Mouse (Mus musculus) stomach, embryonic 14.5 days (tissue): Measurements from ENCODE around the gene Slc10a7. TPM values are rescaled to one million over a fixed set of nuclear protein-coding genes. Genes with fewer than 3 reads are reported as not detected.

Experiments
- ATAC-seq: fragments of 200-750 bp; cut with Nextera tagmentation; 2 replicates; pipeline ENCODE4 v1.8.0; 2017; ENCODE audit warnings: low read depth, moderate TSS enrichment; ENCODE audit not compliant: insufficient number of reproducible peaks, insufficient read depth, low FRiP score
- H3K27ac ChIP-seq: fragments of 300-500 bp; sonication (generic); 2 replicates; pipeline ENCODE4 v1.5.1; 2014; ENCODE audit warnings: mild to moderate bottlenecking, low read length, moderate library complexity, mixed read lengths
- H3K27me3 ChIP-seq: fragments of 300-500 bp; sonication (generic); 2 replicates; pipeline ENCODE4 v1.6.1; 2014; ENCODE audit warnings: low read length, control low read depth, mixed read lengths; ENCODE audit not compliant: control insufficient read depth, insufficient read depth
- H3K36me3 ChIP-seq: fragments of 300-500 bp; sonication (generic); 2 replicates; pipeline ENCODE4 v1.6.1; 2014; ENCODE audit warnings: mild to moderate bottlenecking, control low read depth, low read length, moderate library complexity, mixed read lengths; ENCODE audit not compliant: control insufficient read depth, insufficient read depth
- H3K4me1 ChIP-seq: fragments of 300-500 bp; sonication (generic); 2 replicates; pipeline ENCODE4 v1.6.1; 2014; ENCODE audit warnings: low read length, control low read depth, mixed read lengths; ENCODE audit not compliant: control insufficient read depth, insufficient read depth
- H3K4me2 ChIP-seq: fragments of 300-500 bp; sonication (generic); replicated peaks from 2 replicates; pipeline ENCODE4 v1.6.1; 2014; ENCODE audit warnings: low read depth, low read length, control low read depth
- H3K4me3 ChIP-seq: fragments of 300-500 bp; sonication (generic); 2 replicates; pipeline ENCODE4 v1.5.1; 2014; ENCODE audit warnings: low read depth, low read length, control low read depth
- H3K9ac ChIP-seq: fragments of 300-500 bp; sonication (generic); replicated peaks from 2 replicates; pipeline ENCODE4 v1.6.1; 2014; ENCODE audit warnings: low read depth, mild to moderate bottlenecking, control low read depth, low read length, moderate library complexity, mixed read lengths
- H3K9me3 ChIP-seq: fragments of 300-500 bp; sonication (generic); 2 replicates; pipeline ENCODE4 v1.6.1; 2016; ENCODE audit warnings: low read depth, low read length, control low read depth; ENCODE audit not compliant: control insufficient read depth
- WGBS: fragments of 180-500 bp; shearing (Covaris S2); extraction: QIAGEN DNeasy Blood & Tissue Kit; methylation state at CpG from one replicate; pipeline ENCODE4 v1.1.7; 2014; 5-methylcytosine and 5-hydroxymethylcytosine counted together
- polyA plus RNA-seq: library from polyadenylated mRNA; unstranded; fragments of >200 nt; fragmentation: Nextera tagmentation; extraction: Ambion mirVana; gene quantifications from 2 replicates; pipeline ENCODE4 v1.2.1, GENCODE M21; 2014

Slc10a7 gene
- polyA plus RNA-seq, 1 experiment from 2014 or later: 14.6 TPM

- H3K9ac ChIP-seq: no peak overlapping the region
- no peak overlapping the region for H3K27ac ChIP-seq
- no peak overlapping the region for H3K4me2 ChIP-seq
- H3K9me3 ChIP-seq: no peaks in the 10 kb centered on the region
- 91% methylated on average over 4 of the region's 4 CpGs for whole genome bisulfite sequencing
- H3K4me1 ChIP-seq: no peaks in the 10 kb centered on the region
- H3K27me3 ChIP-seq: no peaks in the 10 kb centered on the region
- H3K36me3 ChIP-seq: no peaks in the 10 kb centered on the region
- ATAC-seq: no peak
- no peak overlapping the region for H3K4me3 ChIP-seq
These were observed 46.7 kb downstream of the Slc10a7 start for GRCm38 (mm10) chr8:78555817-78556216.

DNA sequence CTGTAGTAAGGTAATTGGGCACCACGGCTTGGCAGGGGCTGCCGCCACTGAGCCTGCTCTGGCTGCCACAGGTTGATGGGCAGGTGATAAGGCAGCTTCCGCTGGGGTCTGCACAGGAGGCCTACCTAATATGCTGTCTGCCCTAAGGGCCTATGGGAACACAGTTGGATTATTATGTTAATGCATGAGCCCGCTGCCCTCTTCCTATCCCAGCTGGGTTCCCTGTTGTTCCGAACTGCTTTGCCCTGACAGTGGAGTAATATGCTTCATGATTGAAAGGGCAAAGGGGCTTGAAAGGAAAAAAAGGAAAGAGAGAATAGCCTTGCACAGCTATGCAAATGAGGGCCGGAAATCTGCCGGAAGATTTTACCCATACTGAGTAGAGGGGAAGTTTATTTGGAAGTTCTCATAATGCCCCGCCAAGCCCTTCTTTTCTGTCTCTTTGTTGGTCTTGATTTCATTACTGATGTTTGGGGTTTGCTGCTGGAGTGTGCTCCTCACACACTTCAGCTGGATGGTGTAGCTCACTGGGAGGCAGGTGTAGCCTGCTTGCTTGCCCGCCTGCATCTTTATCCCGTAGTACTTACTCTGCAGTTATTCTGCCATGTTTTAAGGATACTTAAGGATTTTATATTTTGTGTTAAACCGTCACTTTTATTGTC lies 47.8 kb downstream of the Slc10a7 start:
- Histone ChIP-seq H3K27ac (no peak overlapping the region), H3K4me1 (no peaks in the 10 kb centered on the region), H3K36me3 (no peaks in the 10 kb centered on the region), H3K27me3 (no peaks in the 10 kb centered on the region), H3K9me3 (no peaks in the 10 kb centered on the region), H3K4me2 (no peak overlapping the region), H3K9ac (no peak overlapping the region), H3K4me3 (no peak overlapping the region)
- no peak for ATAC-seq
- WGBS: 79% methylated on average over 11 of the region's 11 CpGs

DNA sequence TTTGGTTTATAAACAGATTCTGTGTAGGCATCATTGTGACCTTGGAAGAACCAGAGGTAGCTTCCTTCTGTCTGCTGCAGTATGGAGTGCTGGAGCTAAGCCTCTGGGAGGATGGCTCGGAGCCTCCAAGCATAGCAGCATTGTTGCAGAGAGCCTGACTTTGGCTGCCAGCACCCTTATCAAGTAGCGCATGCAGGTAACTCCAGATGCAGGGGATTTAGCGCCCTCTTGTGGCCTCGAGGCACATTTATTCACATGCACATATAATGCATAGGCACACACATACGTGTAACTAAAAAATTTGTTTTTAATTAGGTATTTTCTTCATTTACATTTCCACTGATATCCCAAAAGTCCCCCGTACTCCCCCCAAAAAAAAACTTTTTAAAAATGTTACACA lies 52.5 kb downstream of the Slc10a7 start:
- no peaks in the 10 kb centered on the region for H3K4me1 ChIP-seq
- H3K27ac ChIP-seq: no peak overlapping the region
- 89% methylated on average over 6 of the region's 6 CpGs for WGBS
- H3K9me3 ChIP-seq: no peaks in the 10 kb centered on the region
- H3K4me3 ChIP-seq: no peak overlapping the region
- H3K27me3 ChIP-seq: no peaks in the 10 kb centered on the region
- H3K36me3 ChIP-seq: no peaks in the 10 kb centered on the region
- no peak for ATAC-seq
- H3K9ac ChIP-seq: no peak overlapping the region
- H3K4me2 ChIP-seq: no peak overlapping the region

DNA sequence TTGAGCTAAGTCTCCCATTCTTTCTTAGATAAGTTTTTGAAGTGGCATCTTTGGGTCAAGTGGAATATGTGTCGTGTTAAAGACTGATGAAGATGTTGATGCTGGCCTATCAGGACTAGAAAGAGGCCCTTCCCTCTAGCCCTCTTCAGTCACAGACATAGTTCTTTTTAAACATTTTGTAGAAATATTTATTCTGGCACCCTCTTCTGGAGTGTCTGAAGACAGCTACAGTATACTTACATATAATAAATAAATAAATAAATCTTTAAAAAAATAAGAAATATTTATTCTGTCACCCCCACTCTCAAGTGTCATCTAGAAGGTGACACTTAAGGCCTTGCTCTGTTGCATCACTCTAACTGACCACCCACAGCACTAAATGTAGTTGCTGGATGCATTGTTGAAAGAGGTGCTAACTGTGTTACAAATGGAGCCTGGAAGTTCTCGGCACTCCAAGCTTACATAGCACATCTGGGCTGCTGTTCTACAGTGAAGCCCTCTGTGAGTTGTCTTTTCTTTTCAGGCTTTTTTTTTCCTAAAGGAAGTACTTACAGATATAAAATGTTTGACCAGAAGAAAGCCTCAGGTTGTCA lies 54.4 kb downstream of the Slc10a7 start:
- H3K9ac ChIP-seq: no peak overlapping the region
- H3K36me3 ChIP-seq: no peaks in the 10 kb centered on the region
- no peaks in the 10 kb centered on the region for H3K4me1 ChIP-seq
- H3K4me3 ChIP-seq: no peak overlapping the region
- no peak overlapping the region for H3K4me2 ChIP-seq
- no peaks in the 10 kb centered on the region for H3K9me3 ChIP-seq
- ATAC-seq: no peak
- WGBS: 39% methylated on average over 2 of the region's 2 CpGs
- no peak overlapping the region for H3K27ac ChIP-seq
- no peaks in the 10 kb centered on the region for H3K27me3 ChIP-seq

DNA sequence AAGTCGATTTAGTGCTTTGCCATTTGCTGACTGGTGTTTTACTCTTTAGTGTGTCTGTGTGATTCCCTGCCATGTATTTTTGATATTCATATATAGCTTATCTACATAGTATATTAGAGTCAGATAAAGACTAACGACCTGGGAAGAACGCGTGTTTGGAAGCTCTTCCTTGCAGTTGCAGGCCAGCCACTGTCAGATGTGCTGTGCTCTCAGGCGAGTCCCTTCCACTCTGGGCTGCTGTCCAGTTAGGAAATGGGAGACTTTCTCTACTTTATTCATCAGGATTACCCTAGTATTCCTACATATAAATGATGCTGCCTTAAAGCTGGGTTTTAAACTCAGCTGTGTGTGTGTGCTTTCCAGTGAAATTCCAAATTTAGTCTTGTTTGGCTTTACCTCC lies 55.1 kb downstream of the Slc10a7 start:
- no peaks in the 10 kb centered on the region for H3K36me3 ChIP-seq
- no peak overlapping the region for H3K9ac ChIP-seq
- WGBS: 60% methylated on average over 5 of the region's 5 CpGs
- H3K4me2 ChIP-seq: no peak overlapping the region
- H3K27ac ChIP-seq: no peak overlapping the region
- H3K4me3 ChIP-seq: no peak overlapping the region
- ATAC-seq: no peak
- H3K9me3 ChIP-seq: no peaks in the 10 kb centered on the region
- no peaks in the 10 kb centered on the region for H3K4me1 ChIP-seq
- H3K27me3 ChIP-seq: no peaks in the 10 kb centered on the region

- Histone ChIP-seq H3K4me2 (no peak overlapping the region), H3K4me3 (no peak overlapping the region), H3K9ac (no peak overlapping the region), H3K27ac (no peak overlapping the region), H3K36me3 (no peaks in the 10 kb centered on the region), H3K4me1 (no peaks in the 10 kb centered on the region), H3K9me3 (no peaks in the 10 kb centered on the region), H3K27me3 (no peaks in the 10 kb centered on the region)
- 80% methylated on average over 8 of the region's 8 CpGs for WGBS
- ATAC-seq: no peak
These were observed 59.0 kb downstream of the Slc10a7 start for GRCm38 (mm10) chr8:78568196-78568595.

DNA sequence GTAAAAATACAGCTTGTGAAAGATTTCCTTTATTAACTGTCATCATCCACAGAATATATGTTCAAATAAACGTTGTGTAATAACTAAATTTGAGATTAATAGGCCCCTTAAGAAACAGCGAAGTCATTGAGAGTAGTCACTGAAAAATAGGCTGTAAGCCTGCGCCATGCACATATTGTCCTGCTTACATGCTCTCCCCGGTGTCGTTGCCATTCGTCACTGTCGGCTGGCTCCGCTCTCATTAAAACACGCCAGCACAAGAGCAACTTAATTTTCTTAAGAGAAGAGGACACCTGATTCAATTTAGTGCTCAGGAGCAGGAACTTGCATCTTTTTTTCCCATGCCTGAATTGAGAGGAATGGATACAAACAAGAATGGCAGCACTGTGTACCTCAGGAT lies 62.4 kb downstream of the Slc10a7 start:
- H3K9ac ChIP-seq: no peak overlapping the region
- H3K4me1 ChIP-seq: no peaks in the 10 kb centered on the region
- H3K4me3 ChIP-seq: no peak overlapping the region
- no peak overlapping the region for H3K27ac ChIP-seq
- H3K4me2 ChIP-seq: no peak overlapping the region
- H3K36me3 ChIP-seq: no peaks in the 10 kb centered on the region
- no peak for ATAC-seq
- no peaks in the 10 kb centered on the region for H3K9me3 ChIP-seq
- H3K27me3 ChIP-seq: no peaks in the 10 kb centered on the region
- WGBS: 38% methylated on average over 9 of the region's 9 CpGs

GRCm38 (mm10) chr8:78574207-78574606 lies 65.1 kb downstream of the Slc10a7 start:
- H3K9ac ChIP-seq: no peak overlapping the region
- no peak overlapping the region for H3K4me2 ChIP-seq
- H3K27ac ChIP-seq: no peak overlapping the region
- WGBS: 79% methylated on average over 7 of the region's 7 CpGs
- H3K4me3 ChIP-seq: no peak overlapping the region
- no peaks in the 10 kb centered on the region for H3K27me3 ChIP-seq
- no peaks in the 10 kb centered on the region for H3K9me3 ChIP-seq
- H3K4me1 ChIP-seq: no peaks in the 10 kb centered on the region
- no peak for ATAC-seq
- H3K36me3 ChIP-seq: no peaks in the 10 kb centered on the region

- H3K4me3 ChIP-seq: no peak overlapping the region
- no peaks in the 10 kb centered on the region for H3K4me1 ChIP-seq
- WGBS: 78% methylated on average over 10 of the region's 10 CpGs
- no peak overlapping the region for H3K9ac ChIP-seq
- no peaks in the 10 kb centered on the region for H3K27me3 ChIP-seq
- no peaks in the 10 kb centered on the region for H3K9me3 ChIP-seq
- H3K4me2 ChIP-seq: no peak overlapping the region
- ATAC-seq: no peak
- H3K36me3 ChIP-seq: no peaks in the 10 kb centered on the region
- H3K27ac ChIP-seq: no peak overlapping the region
These were observed 68.4 kb downstream of the Slc10a7 start for GRCm38 (mm10) chr8:78577569-78577968.
